Mouse (Mus musculus) heart, adult 18-20 months (tissue): ENCODE measurements around the gene Unc119b. TPM values are rescaled to one million over a fixed set of nuclear protein-coding genes. Genes with fewer than 3 reads are reported as not detected.
"Not testable (repeated sequence)": the region's sequence is repeated elsewhere in the genome, so short reads cannot be mapped to it uniquely, and the experiment has no call there.

Source experiments
- DNase-seq, 2 experiments: peaks; one replicate each; pipeline ENCODE4 v3.0.0; 2021 to 2022; ENCODE audit warnings: mixed read lengths in 1 of 2
- total RNA-seq, 2 experiments: library from RNA; stranded (reverse); gene quantifications; 2 replicates each; pipeline ENCODE4 v1.2.3; 2021

Gene Unc119b
- total RNA-seq, 2 experiments from 2014 or later = 19.3 to 20.2 TPM

DNA sequence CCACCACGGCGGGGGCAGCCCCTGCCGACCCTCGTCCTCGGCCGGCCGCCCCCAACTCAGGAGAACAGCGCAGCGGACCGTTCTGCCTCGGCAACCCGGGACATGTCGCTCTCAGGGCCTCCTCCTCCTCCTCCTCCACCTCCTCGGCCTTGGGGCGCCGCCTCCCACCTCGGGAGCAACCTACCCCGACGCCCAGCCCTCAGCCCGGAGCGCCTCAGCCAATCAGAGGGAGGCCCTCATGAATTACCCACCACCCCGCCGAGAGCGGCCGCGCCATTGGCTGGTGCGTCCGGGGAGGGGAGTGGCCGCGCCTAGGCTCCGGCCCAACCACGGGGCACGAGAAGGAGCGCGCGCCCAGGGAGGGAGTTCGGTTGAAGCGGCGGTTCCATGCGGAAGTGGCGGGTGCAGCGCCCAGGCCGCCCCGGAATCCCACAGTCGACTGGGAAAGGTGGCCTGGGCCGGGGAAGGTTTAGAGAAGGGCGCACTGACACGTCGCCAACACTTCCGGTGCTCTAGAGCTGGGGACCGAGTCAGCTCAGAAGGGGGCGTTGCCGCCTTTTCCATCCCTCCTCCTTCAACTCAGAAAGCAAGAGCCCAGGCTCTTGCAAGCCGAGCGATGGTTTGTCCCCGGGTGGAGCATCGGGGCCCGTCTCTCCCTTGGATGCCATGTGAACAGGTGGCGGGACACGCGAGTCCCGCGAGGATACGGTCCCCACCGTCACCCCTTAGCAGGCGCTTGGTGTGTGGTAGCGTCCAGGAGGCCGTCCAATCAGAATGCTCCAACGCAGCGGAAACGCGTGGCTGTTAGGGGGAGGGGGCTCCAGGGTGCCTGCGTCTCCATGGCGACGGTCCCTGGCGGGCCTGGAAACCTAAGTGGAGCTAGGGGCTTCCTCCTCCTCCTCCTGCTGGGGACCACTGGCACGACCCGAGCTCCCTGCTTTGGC, 23.5 kb upstream of the Unc119b start, which contains the start of gene Mlec:
Gene Mlec (minus strand): TSS at position 140 of the 944 bp plus-strand sequence.
- DNase-seq = peak; percentile 97 to 99

DNA sequence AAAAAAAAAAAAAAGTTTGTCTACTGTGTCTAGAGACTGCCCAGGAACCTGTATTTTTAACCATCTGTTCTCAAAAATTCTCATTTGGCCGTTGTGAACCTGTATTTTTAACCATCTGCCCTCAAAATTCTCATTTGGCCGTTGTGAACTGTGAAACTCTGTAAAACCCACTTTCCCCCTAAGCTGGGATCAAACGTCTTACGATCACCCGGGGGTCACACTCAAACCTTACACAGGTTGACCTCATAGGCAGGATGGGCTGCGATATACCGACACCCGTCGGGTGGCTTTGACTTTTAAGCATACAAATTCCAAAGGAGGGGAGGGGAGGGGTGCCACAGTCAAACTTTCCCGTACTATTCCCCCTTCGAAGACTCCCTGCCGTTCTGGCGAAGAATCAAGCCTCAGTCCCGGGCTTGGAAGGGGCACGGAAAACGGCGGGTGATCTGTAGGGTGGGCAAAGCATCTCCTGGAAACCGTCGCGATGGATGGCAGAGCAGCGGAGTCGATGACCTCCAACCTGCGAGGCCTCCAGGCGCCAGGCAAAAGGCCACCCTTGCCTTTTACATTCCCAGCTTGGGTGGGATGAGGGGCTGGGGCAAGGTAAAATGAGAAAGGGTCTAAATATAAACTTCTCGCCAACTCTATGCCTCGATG, 22.3 kb upstream of the Unc119b start:
- peak in 1 of 2 experiments; percentile 45 for DNase-seq

DNA sequence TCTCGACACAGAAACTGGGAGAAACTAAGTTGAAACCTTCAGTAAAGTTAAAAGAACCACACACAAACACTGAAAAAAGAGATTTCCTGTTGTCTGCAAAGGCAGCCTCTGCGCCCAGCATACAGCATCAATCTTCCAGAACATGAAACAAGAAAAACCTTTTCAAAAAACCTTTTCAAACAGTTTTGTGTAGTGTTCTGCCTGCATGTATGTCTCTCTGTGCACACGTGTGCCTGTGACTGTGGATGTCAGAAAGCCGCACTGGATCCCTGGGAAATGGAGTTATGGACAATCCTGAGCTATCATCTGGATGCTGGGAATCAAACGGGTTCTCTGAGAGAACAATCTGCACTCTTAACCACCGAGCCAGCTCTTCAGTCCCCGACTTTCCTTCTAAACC, 21.6 kb upstream of the Unc119b start:
- no peak for DNase-seq

DNA sequence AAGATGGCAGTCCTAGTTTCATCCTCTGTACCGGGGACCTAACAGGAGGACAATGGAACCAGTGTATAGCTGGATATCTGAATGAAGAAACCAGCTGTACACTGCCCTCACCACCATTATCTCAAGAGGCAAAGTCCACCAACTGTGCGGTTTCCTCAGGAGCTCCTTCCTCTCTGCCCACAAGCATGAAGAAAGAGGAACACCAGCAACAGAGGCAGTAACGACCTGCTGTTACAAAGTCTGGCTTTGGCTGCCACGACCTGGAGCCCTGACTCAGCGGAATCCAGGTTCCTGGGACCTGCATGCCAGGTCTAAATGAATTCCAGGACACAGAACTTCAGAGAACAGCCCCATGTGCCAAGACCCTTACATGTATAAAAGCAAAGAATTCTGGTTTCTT, 21.1 kb upstream of the Unc119b start:
- peak; percentile 40 to 46 for DNase-seq

- DNase-seq = no peak
Measured at GRCm38 (mm10) chr5:115155156-115155631, 20.4 kb upstream of the Unc119b start.

- no peak for DNase-seq
Measured at GRCm38 (mm10) chr5:115152132-115152956, 17.6 kb upstream of the Unc119b start.

DNA sequence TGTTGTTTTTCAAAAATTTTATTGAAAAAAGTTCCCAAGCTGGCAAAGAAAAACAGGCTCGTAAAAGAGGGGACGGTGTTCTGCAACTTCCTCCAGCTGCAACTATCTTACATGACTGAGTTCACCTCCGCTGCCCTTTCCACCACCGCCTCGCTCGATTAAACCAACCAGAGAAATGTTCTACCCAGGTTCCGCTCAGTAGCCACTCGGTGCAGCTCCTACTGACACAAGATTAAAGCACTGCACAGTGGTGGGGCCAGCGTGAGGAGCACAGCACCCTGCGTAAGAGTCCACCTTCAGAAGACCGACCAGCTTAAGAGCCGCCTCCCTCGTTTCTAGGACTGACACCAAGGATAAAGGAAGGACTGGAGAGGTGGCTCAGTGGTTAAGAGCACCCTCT, 16.7 kb upstream of the Unc119b start:
- no peak for DNase-seq

GRCm38 (mm10) chr5:115150991-115151390, 16.2 kb upstream of the Unc119b start:
- DNase-seq = no peak

- no peak for DNase-seq
Measured at GRCm38 (mm10) chr5:115149675-115150459, 15.1 kb upstream of the Unc119b start.

- DNase-seq = not testable (repeated sequence)
Measured at GRCm38 (mm10) chr5:115148872-115149271, 14.1 kb upstream of the Unc119b start.

DNA sequence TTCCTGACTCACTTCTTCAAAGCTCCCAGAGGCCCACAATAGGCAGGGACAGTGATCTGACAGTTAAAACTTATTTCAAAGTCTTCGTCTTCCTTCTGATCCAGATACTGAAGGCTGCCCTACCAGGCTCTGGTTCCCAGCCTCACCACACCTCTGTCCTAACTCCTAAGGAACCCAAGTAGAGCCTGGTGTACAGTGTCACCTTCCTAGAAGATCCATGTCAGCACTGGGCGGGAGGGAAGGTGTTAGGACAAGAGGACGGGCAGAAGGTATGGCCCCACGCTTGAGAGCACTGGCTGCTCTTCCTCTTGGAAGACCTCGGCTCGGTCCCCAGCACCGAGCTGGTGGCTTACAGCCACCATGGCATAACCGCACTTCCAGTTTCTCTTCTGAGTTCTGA, 13.6 kb upstream of the Unc119b start:
- DNase-seq = no peak

DNA sequence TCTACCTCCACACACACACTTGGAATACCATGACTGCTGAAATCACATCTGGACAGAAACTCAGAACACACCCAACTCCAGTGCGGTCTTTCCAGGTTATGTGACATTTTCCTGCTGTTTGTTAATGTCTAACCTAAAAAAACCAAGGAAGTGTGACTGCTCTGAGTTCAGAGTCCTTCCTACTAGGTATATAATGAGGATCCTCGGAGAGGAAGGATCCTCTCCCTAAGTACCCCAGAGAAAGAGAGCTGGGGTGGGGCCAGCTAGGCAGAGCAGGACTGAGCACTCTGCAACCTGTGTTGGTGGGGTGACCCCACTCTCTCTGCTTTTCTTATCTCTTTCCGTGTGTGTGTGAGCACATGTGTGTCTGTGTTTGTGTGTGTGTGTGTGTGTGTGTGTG, 12.6 kb upstream of the Unc119b start:
- no peak for DNase-seq

- no peak for DNase-seq
Measured at GRCm38 (mm10) chr5:115146747-115147130, 12.0 kb upstream of the Unc119b start.

DNA sequence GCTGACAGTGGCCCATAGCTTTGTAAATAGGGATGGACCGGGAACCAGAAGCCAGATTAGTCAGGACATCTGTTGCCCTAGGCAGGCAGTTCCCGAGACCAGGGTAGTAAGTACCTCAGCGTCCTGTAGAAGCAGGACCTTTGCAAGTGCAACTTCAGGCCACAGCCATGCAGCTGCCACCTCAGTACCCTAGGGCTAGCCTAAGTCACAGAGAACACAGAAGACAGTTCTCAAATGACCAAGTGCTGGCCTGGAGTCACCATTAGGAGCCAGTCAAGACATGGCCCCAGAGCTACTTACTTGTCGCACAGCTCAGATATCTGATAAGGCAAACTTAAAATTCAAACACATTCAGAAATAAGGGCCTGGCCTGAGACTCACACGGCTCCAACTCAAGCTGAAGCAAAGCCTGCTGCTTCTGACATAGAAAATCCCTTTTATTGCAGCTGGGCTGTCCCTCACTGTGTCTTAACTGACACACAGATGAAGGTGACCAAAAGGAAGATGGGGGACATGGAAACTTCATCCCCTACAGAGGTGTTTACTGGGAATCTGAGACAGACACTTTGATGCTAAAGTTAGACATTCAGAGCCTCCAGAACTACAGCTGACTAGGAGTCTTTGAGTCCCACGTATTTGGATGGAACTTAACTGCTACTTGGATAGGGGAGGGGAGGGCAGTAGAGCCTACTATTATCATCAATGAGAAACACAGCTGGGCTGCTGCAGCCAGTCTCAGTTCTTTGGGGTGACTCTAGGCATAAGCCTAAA, 11.4 kb upstream of the Unc119b start:
- no peak for DNase-seq

DNA sequence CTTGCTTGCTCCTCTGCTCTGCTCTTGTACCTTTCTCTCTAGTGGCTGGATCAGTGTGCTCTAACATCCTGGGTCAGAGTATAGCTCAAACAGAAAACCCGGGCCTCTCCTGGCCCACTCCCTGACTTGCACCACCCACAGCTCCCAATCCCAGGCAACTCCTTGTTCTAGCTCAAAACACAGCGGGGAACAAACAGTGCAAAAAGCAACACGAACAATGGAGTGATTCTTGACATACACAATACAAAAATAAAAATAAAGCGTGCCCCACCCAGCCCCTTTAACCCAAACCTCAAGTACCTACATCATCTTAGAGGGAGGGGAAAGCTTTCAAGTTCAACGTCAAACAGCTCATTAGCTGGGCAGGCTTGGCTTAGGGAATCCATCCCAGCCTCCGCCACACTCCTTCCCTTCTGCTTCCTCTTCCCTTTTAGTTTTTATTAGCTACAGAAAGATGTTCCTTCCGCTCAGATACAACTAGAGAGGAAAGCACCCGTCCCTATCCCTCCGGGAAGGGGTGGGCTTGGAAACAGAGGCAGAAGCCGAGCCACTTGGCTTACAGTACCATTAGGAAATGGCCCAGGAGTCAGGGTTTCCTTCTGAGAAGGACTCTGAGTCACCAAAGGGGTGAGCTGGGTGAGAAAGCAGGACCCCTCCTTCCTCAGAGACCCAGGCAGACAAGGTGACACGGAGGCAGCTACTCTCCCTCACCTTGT, 10.6 kb upstream of the Unc119b start:
- DNase-seq = peak; percentile 28 to 69

DNA sequence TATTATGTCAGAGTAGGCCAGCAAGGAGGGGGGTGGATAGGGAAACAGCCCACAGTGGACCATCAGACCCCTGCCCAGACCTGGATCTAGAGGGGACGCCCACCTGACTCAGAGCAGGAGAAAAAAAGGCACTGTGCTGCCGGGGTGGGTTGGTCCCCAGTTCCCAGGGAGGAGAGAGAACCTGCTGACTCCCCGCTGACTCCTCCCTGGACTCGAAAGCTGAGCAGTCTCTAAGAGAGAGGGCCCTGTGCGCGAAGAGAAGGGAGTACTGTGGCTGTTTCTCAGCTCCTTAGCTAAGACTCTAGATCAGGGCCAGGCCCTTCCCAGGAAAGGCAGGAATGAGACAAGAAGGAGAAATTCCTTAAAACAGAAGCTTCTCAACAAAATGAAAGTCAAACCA, 9.7 kb upstream of the Unc119b start:
- peak in 1 of 2 experiments; percentile 4 for DNase-seq

DNA sequence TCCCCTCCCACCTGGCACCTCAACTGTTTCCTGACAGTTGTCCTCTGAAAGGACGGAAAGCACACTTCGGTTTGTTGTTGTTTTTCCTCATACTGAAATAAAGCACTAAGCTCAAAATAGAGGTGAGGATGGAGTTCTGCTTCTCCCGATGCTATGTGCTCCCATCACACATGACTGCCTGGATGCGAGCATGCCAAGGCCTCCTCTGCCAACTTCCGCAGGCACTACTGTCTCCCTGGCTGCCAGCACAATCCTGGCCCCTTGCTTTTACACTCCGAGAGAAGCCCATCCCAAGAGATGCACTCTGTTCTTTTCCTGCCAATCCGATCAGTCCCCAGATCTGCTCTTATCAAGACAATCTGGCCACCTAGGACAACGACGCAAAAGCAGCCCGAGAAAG, 8.8 kb upstream of the Unc119b start:
- peak in 1 of 2 experiments; percentile 4 for DNase-seq

- DNase-seq = peak in 1 of 2 experiments; percentile 4
Measured at GRCm38 (mm10) chr5:115142166-115142697, 7.5 kb upstream of the Unc119b start.

DNA sequence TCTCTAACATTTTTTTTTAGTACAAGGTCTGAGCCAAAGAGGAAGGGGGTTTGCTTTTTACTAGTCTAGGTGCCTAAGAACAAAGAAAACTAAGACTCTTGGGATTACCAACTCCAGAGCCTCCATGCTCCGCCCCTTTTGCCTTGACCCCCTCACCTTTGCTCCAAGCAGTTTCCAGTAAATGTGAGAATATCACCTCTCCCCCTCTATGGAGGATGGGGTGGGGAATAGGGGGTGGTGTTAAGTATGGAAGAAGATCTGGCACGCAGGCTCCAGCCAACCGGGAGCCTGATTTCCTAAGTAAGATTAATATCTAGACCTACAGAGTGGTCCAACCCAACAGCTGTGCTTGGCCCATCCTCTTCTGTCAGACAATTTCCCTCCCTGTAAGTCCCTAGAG, 6.0 kb upstream of the Unc119b start:
- peak; percentile 19 to 53 for DNase-seq

GRCm38 (mm10) chr5:115139124-115139523, 4.3 kb upstream of the Unc119b start:
- no peak for DNase-seq
